Comparison of ENCODE assay signal across 18 mouse cellular contexts in the genomic region with DNA sequence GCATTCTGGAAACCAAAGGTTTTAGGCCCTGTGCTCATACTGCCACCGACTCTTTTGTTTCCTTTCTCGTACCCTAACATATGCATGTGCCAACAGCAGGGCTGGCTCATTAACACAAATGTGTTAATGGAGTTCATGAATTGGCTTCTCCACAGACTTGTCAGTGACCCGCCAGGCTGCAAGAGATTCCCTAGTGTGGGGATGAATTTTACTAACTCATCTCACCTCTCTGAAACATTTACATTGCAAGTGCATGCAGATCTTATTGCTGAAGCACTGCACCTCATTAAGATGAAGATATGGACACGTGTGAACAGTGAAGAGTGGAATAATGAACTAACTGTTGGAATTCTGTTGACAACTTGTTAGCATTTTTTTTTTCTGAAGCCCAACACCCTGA.
DNase-seq lines count a peak whose midpoint lies in the region; ATAC-seq and TF ChIP-seq lines count a peak whose summit lies in the region.
"Had no signal": no experiment of that assay in that cellular context is flagged by ENCODE, and none has a peak within 500 bp of the region (broad histone marks: within the 10 kb centered on the region; RNA-seq: fewer than 3 reads in every experiment).

No protein-coding gene starts in this region.

- H3K4me1 ChIP-seq in forebrain, embryonic 14.5 days (ENCODE audit: control insufficient read depth, insufficient read depth, low read length) = no peaks in the 10 kb centered on the region
- H3K4me1 ChIP-seq in forebrain, postnatal 0 days (ENCODE audit: insufficient read depth) = no peaks in the 10 kb centered on the region
- H3K4me1 ChIP-seq: hindbrain, embryonic 12.5 days; hindbrain, embryonic 15.5 days had no signal

- no peak overlapping the region for H3K9ac ChIP-seq in forebrain, embryonic 14.5 days (ENCODE audit: low read length)
- H3K9ac ChIP-seq in forebrain, postnatal 0 days = no peak overlapping the region
- H3K9ac ChIP-seq: hindbrain, embryonic 12.5 days; hindbrain, embryonic 15.5 days had no signal

- peak; percentile 95 for ATAC-seq in forebrain, embryonic 14.5 days
- peak; percentile 89 for ATAC-seq in forebrain, postnatal 0 days
- ATAC-seq: CD4-positive, CD25-positive, alpha-beta regulatory T cell, adult 4 months; intestine, postnatal 0 days had no signal

- TF ChIP-seq POLR2A in brain, embryonic 14.5 days (IDR thresholded peaks at IDR 0.05; ENCODE audit: borderline replicate concordance, extremely low read depth, insufficient read depth, insufficient read length, poor library complexity, severe bottlenecking) = no peak

- DNase-seq in brain, embryonic 14.5 days (ENCODE audit: low read depth) = peak; percentile 91
- DNase-seq in brain, embryonic 18.5 days (ENCODE audit: low read depth, low spot score) = peak; percentile 46
- DNase-seq in forebrain, embryonic 14.5 days (ENCODE audit: low spot score) = peak; percentile 86
- peak; percentile 54 for DNase-seq in forebrain, postnatal 0 days
- no peak for DNase-seq in gastrocnemius, postnatal 10 days
- no peak for DNase-seq in layer of hippocampus, postnatal 36 days
- DNase-seq: adrenal gland, adult 2 months; adrenal gland, postnatal 25 days; cerebellum, adult 11 months; cerebellum, adult 9-10 months; cerebellum, postnatal 14 days; gastrocnemius, postnatal 36 days; kidney, adult 2 months had no signal

- 19% methylated on average over 4 of the region's 4 CpGs for WGBS in forebrain, embryonic 14.5 days
- WGBS in forebrain, postnatal 0 days = 20% methylated on average over 4 of the region's 4 CpGs

- H3K9me3 ChIP-seq in forebrain, embryonic 14.5 days (replicated peaks; ENCODE audit: control insufficient read depth, low read length) = no peaks in the 10 kb centered on the region
- no peaks in the 10 kb centered on the region for H3K9me3 ChIP-seq in forebrain, postnatal 0 days (ENCODE audit: low read length)
- H3K9me3 ChIP-seq: hindbrain, embryonic 12.5 days; hindbrain, embryonic 15.5 days had no signal

- TF ChIP-seq CTCF in brain, embryonic 14.5 days (IDR thresholded peaks at IDR 0.05; ENCODE audit: borderline replicate concordance, extremely low read depth, insufficient read depth, insufficient read length) = no peak
- TF ChIP-seq CTCF in forebrain, postnatal 0 days (IDR thresholded peaks at IDR 0.05; ENCODE audit: low read depth) = no peak

- no peak overlapping the region for H3K4me2 ChIP-seq in forebrain, embryonic 14.5 days (ENCODE audit: low read length)
- H3K4me2 ChIP-seq in forebrain, postnatal 0 days (ENCODE audit: low read depth) = no peak overlapping the region
- H3K4me2 ChIP-seq: heart, embryonic 11.5 days; hindbrain, embryonic 12.5 days; hindbrain, embryonic 15.5 days had no signal

- no peaks in the 10 kb centered on the region for H3K36me3 ChIP-seq in forebrain, embryonic 14.5 days (ENCODE audit: control insufficient read depth, insufficient read depth, low read length)
- H3K36me3 ChIP-seq in forebrain, postnatal 0 days (ENCODE audit: insufficient read depth) = no peaks in the 10 kb centered on the region
- H3K36me3 ChIP-seq: hindbrain, embryonic 12.5 days; hindbrain, embryonic 15.5 days had no signal

- no peaks in the 10 kb centered on the region for H3K27me3 ChIP-seq in forebrain, embryonic 14.5 days (replicated peaks; ENCODE audit: control insufficient read depth, insufficient read depth, low read length)
- H3K27me3 ChIP-seq in forebrain, postnatal 0 days (ENCODE audit: insufficient read depth, low read length) = no peaks in the 10 kb centered on the region
- H3K27me3 ChIP-seq: hindbrain, embryonic 12.5 days; hindbrain, embryonic 15.5 days had no signal

- no peak overlapping the region for H3K27ac ChIP-seq in forebrain, embryonic 14.5 days (ENCODE audit: low read depth, low read length)
- no peak overlapping the region for H3K27ac ChIP-seq in forebrain, postnatal 0 days (ENCODE audit: low read depth, low read length)
- H3K27ac ChIP-seq: hindbrain, embryonic 12.5 days; hindbrain, embryonic 15.5 days had no signal

- no peak overlapping the region for H3K4me3 ChIP-seq in forebrain, embryonic 14.5 days (ENCODE audit: low read depth, low read length)
- H3K4me3 ChIP-seq in forebrain, postnatal 0 days (ENCODE audit: low read depth, low read length) = no peak overlapping the region
- H3K4me3 ChIP-seq: hindbrain, embryonic 12.5 days; hindbrain, embryonic 15.5 days had no signal

Comparison
In these comparisons a context has a peak if more than half of its experiments do, and no peak if none do; other contexts are left out.
1. DNase-seq: peak in brain, embryonic 14.5 days (single experiment), brain, embryonic 18.5 days (single experiment), forebrain, embryonic 14.5 days (single experiment) and forebrain, postnatal 0 days (single experiment); none in gastrocnemius, postnatal 10 days (single experiment) and layer of hippocampus, postnatal 36 days (0 of 2).